Mouse (Mus musculus) limb, embryonic 14.5 days (tissue): ENCODE measurements at regions not wholly inside any gene's neighbourhood (a gene's known extent, or its start where the extent isn't known, plus 50 kb on each side); places are given as distances from the start of the nearest gene placed in this dataset.
"Not testable (repeated sequence)": the region's sequence is repeated elsewhere in the genome, so short reads cannot be mapped to it uniquely, and the experiment has no call there.

Experiments used
- ATAC-seq: fragments of 200-750 bp; cut with Nextera tagmentation; 2 replicates; pipeline ENCODE4 v1.8.0; 2017; ENCODE audit warnings: low read depth, moderate number of reproducible peaks, moderate TSS enrichment; ENCODE audit not compliant: low FRiP score
- DNase-seq: peaks from one replicate; pipeline ENCODE4 v3.0.0-alpha.2; 2015; ENCODE audit warnings: low spot score
- H3K27ac ChIP-seq: fragments of 300-500 bp; sonication (generic); replicated peaks from 2 replicates; pipeline ENCODE4 v1.5.1; 2014; ENCODE audit warnings: low read depth, mild to moderate bottlenecking, low read length, moderate library complexity, mixed read lengths
- H3K27me3 ChIP-seq: fragments of 300-500 bp; sonication (generic); 2 replicates; pipeline ENCODE4 v1.6.1; 2014; ENCODE audit warnings: low read length, mixed read lengths; ENCODE audit not compliant: control insufficient read depth, insufficient read depth
- H3K36me3 ChIP-seq: fragments of 300-500 bp; sonication (generic); 2 replicates; pipeline ENCODE4 v1.6.1; 2014; ENCODE audit warnings: mild to moderate bottlenecking, low read length, moderate library complexity, mixed read lengths; ENCODE audit not compliant: control insufficient read depth, insufficient read depth
- H3K4me1 ChIP-seq: fragments of 300-500 bp; sonication (generic); 2 replicates; pipeline ENCODE4 v1.6.1; 2014; ENCODE audit warnings: antibody characterized with exemption, low read length, mixed read lengths; ENCODE audit not compliant: control insufficient read depth, insufficient read depth
- H3K4me2 ChIP-seq: fragments of 300-500 bp; sonication (generic); replicated peaks from 2 replicates; pipeline ENCODE4 v1.6.1; 2014; ENCODE audit warnings: low read depth, mild to moderate bottlenecking, low read length, moderate library complexity; ENCODE audit not compliant: severe bottlenecking
- H3K4me3 ChIP-seq: fragments of 300-500 bp; sonication (generic); replicated peaks from 2 replicates; pipeline ENCODE4 v1.5.1; 2014; ENCODE audit warnings: low read length
- H3K9ac ChIP-seq: fragments of 300-500 bp; sonication (generic); 2 replicates; pipeline ENCODE4 v1.6.1; 2014; ENCODE audit warnings: mild to moderate bottlenecking, low read depth, low read length, moderate library complexity; ENCODE audit not compliant: severe bottlenecking
- H3K9me3 ChIP-seq: fragments of 300-500 bp; sonication (generic); 2 replicates; pipeline ENCODE4 v1.6.1; 2016; ENCODE audit warnings: low read length; ENCODE audit not compliant: control insufficient read depth
- POLR2A ChIP-seq: fragments of 200-500 bp; IDR thresholded peaks from 2 replicates; pipeline ENCODE4 v1.8.0; 2012; ENCODE audit warnings: inconsistent platforms, mild to moderate bottlenecking, moderate library complexity, borderline replicate concordance; ENCODE audit not compliant: insufficient read depth, insufficient read length; ENCODE audit errors: extremely low read depth
- WGBS: fragments of 180-500 bp; shearing (Covaris S2); extraction: QIAGEN DNeasy Blood & Tissue Kit; methylation state at CpG from one replicate; pipeline ENCODE4 v1.1.7; 2014; 5-methylcytosine and 5-hydroxymethylcytosine counted together

GRCm38 (mm10) chrX:82249456-82249855, 699.2 kb upstream of the Dmd start:
- not testable (repeated sequence) for H3K4me2 ChIP-seq, H3K4me1 ChIP-seq, DNase-seq, H3K9me3 ChIP-seq, H3K27me3 ChIP-seq, H3K9ac ChIP-seq, H3K27ac ChIP-seq, ATAC-seq, H3K4me3 ChIP-seq, H3K36me3 ChIP-seq
- 80% methylated on average over 1 of the region's 1 CpGs for whole genome bisulfite sequencing

DNA sequence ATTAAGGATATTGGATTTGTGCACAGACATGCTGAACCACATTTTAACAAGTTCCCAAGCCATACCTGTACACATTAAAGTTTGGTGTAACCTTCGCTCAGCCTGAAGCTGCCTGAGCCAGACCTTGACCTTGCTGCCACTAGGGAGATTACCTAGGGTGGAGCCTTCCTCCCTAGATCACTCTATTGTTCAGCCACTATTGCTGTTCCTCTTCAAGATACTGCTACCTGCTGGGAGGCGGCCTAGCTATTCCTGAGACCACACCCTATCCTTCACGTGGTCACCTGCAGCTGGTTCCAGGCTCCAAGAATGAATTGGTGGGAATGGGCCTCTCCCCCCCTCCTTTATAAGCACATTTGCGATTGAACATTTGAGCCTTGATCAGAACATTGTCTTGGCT, 666.3 kb upstream of the Dmd start:
- 70% methylated on average over 4 of the region's 4 CpGs for WGBS
- H3K4me1 ChIP-seq, ATAC-seq: not testable (repeated sequence)

GRCm38 (mm10) chrX:82310764-82311492, 637.7 kb upstream of the Dmd start:
- Histone ChIP-seq H3K4me2 (peak overlapping the region; percentile 36; the same call in 1 of the 2 replicates), H3K4me1 (no peaks in the 10 kb centered on the region), H3K27me3 (no peaks in the 10 kb centered on the region), H3K27ac (no peak overlapping the region), H3K9ac (no peak overlapping the region), H3K9me3 (no peaks in the 10 kb centered on the region), H3K36me3 (no peaks in the 10 kb centered on the region), H3K4me3 (no peak overlapping the region)
- WGBS, result 30% methylated on average over 18 of the region's 18 CpGs
- DNase-seq (no peak), ATAC-seq (no peak)
- TF ChIP-seq POLR2A, result no peak

More for the DNA sequence above, 666.3 kb upstream of the Dmd start:
- not testable (repeated sequence) for H3K27me3 ChIP-seq, H3K9me3 ChIP-seq, H3K27ac ChIP-seq, H3K4me3 ChIP-seq, DNase-seq, H3K4me2 ChIP-seq, H3K36me3 ChIP-seq, H3K9ac ChIP-seq
